Mouse (Mus musculus): ENCODE results near the gene Vps33a.

DNA sequence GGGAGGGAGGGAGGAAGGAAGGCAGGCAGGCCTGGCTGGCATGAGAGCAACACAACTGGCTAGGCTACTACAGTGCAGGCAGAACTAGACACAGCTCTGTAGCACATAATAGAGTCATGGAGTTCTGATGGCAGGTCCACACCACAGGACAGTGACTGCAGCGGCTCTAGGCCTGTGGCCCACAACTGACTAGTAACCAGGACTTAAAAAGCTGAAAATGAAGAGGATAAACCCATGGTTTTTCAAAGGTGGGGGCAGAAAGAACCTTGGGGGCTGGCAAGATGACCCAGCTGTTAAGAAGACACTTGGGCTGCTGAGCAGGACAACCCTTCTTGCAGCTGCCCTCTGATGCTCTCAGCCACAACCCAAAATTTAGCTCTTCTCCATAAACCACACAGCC is 51.2 kb downstream of the Vps33a start:
- TF ChIP-seq CTCF (IDR thresholded peaks at IDR 0.05; ENCODE audit: insufficient read depth, low read length) (no peak), POLR2A (IDR thresholded peaks at IDR 0.05; ENCODE audit: borderline replicate concordance, extremely low read depth, low read depth, low read length) (no peak)
